Mouse (Mus musculus): ENCODE measurements around the gene Gm6525. TPM values are rescaled to one million over a fixed set of nuclear protein-coding genes. Genes with fewer than 3 reads are reported as not detected.

Gene Gm6525
- total and polyA plus RNA-seq, 2 experiments from 2014 or later = 0.29 to 2.1 TPM

DNA sequence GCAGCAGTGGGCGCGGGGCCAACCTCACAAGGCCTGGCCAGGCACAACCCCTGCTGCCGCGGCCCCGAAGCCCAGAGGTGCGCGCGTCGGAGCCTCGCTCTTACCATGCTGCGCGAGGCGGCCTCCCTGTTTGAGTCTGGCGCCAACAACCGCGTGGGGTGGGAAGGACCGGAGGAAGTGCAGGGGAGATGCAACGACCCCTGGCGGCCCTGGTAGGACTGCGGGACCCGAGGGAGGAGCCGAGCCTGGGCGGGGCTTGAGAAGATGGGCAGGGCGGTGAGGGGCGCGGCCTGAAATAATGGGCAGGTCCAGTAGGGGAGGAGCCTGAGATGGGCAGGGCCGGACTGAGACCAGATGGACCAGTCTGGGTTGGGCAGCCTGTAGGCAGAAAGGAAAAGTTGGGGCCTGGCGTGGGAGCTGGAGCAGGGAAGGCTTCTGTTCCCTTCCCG is 18.3 kb upstream of the Gm6525 start, which contains the start of gene Mnd1:
Mnd1 (minus strand) TSS at position 229 of the 449 bp plus-strand sequence.
- Histone ChIP-seq H3K4me1 (ENCODE audit: insufficient read depth) (no peaks in the 10 kb centered on the region), H3K4me3 (ENCODE audit: low read depth, low read length) (peak within 1 kb of the TSS; percentile 53), H3K9ac (peak within 1 kb of the TSS; percentile 59), H3K4me2 (ENCODE audit: low read depth) (peak within 1 kb of the TSS; percentile 91), H3K27ac (ENCODE audit: low read depth, low read length) (0 out of 2 replicates have a peak within 1 kb of the TSS, but pooled peaks have one; percentile 15), H3K27me3 (ENCODE audit: insufficient read depth, low read length) (no peaks in the 10 kb centered on the region), H3K36me3 (ENCODE audit: insufficient read depth) (peaks cover 18% of the 10 kb centered on the region), H3K9me3 (ENCODE audit: low read length) (no peaks in the 10 kb centered on the region)
- DNase-seq (peak; percentile 93), ATAC-seq (peak; percentile 96)
- 2% methylated on average over 29 of the region's 29 CpGs for WGBS
- peak; percentile 97 for TF ChIP-seq CTCF (IDR thresholded peaks at IDR 0.05; ENCODE audit: low read depth)

DNA sequence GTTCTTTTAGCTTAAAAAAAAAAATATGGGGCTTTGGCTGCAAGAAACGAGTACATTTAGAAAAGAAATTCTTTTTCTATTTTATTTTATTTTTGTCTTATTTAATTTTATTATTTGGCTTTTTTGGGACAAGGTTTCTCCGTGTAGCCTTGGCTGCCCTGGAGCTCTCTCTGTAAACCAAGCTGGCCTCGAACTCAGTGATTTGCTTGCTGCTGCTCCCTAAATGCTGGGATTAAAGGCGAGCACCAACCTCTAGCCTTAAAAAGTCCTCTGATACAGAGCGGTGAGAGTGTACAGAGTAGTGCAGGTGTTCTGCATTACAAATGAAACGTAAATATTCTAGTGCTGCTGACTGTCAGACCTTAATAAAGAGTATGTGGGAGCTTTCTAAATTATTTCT is 17.8 kb upstream of the Gm6525 start:
- H3K4me1 ChIP-seq (ENCODE audit: insufficient read depth) = no peaks in the 10 kb centered on the region
- no peak for TF ChIP-seq CTCF (IDR thresholded peaks at IDR 0.05; ENCODE audit: low read depth)
- H3K27ac ChIP-seq (ENCODE audit: low read depth, low read length) = no peak overlapping the region
- peak overlapping the region; percentile 91 for H3K4me2 ChIP-seq (ENCODE audit: low read depth)
- ATAC-seq (no peak), DNase-seq (no peak)
- peaks cover 21% of the 10 kb centered on the region for H3K36me3 ChIP-seq (ENCODE audit: insufficient read depth)
- WGBS = 46% methylated on average over 6 of the region's 6 CpGs
- no peaks in the 10 kb centered on the region for H3K27me3 ChIP-seq (ENCODE audit: insufficient read depth, low read length)
- no peak overlapping the region for H3K9ac ChIP-seq
- no peaks in the 10 kb centered on the region for H3K9me3 ChIP-seq (ENCODE audit: low read length)
- H3K4me3 ChIP-seq (ENCODE audit: low read depth, low read length) = peak overlapping the region; percentile 53

GRCm38 (mm10) chr3:84157011-84157410 is 16.9 kb upstream of the Gm6525 start:
- Histone ChIP-seq H3K4me1 (ENCODE audit: insufficient read depth) (no peaks in the 10 kb centered on the region), H3K4me2 (ENCODE audit: low read depth) (no peak overlapping the region), H3K9ac (no peak overlapping the region), H3K27me3 (ENCODE audit: insufficient read depth, low read length) (no peaks in the 10 kb centered on the region), H3K9me3 (ENCODE audit: low read length) (no peaks in the 10 kb centered on the region), H3K4me3 (ENCODE audit: low read depth, low read length) (no peak overlapping the region), H3K27ac (ENCODE audit: low read depth, low read length) (no peak overlapping the region), H3K36me3 (ENCODE audit: insufficient read depth) (peaks cover 21% of the 10 kb centered on the region)
- DNase-seq (no peak), ATAC-seq (no peak)
- 32% methylated on average over 4 of the region's 4 CpGs for WGBS
- no peak for TF ChIP-seq CTCF (IDR thresholded peaks at IDR 0.05; ENCODE audit: low read depth)

- no peak overlapping the region for H3K27ac ChIP-seq (ENCODE audit: low read depth, low read length)
- no peak overlapping the region for H3K4me3 ChIP-seq (ENCODE audit: low read depth, low read length)
- H3K9ac ChIP-seq = no peak overlapping the region
- no peak overlapping the region for H3K4me2 ChIP-seq (ENCODE audit: low read depth)
- H3K4me1 ChIP-seq (ENCODE audit: insufficient read depth) = no peaks in the 10 kb centered on the region
- no peak for TF ChIP-seq CTCF (IDR thresholded peaks at IDR 0.05; ENCODE audit: low read depth)
- ATAC-seq (no peak), DNase-seq (no peak)
- H3K9me3 ChIP-seq (ENCODE audit: low read length) = no peaks in the 10 kb centered on the region
- H3K27me3 ChIP-seq (ENCODE audit: insufficient read depth, low read length) = no peaks in the 10 kb centered on the region
- WGBS = 88% methylated on average over 4 of the region's 4 CpGs
- H3K36me3 ChIP-seq (ENCODE audit: insufficient read depth) = peaks cover 21% of the 10 kb centered on the region
Observed at GRCm38 (mm10) chr3:84157559-84158350, 16.1 kb upstream of the Gm6525 start.

DNA sequence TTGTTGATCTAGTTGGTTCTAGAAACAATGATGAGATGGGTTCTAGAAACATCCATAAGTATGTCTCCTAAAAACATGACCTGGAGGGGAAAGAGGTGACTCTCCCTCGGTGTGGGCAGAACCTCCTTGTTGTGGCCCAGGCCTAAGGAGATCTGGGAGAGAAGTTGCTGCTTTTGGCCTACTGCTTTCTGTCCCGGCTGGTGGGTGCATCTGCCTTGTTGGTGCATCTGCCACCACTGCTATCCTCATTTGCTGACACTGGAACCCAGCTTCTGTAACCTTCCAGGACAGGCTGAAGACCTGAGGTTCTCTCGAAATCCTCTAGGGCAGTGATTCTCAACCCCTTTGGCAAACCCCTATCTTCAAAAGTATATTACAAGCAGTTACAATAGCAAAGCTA is 8.5 kb upstream of the Gm6525 start:
- ATAC-seq (no peak), DNase-seq (no peak)
- Histone ChIP-seq H3K27me3 (ENCODE audit: insufficient read depth, low read length) (no peaks in the 10 kb centered on the region), H3K4me2 (ENCODE audit: low read depth) (no peak overlapping the region), H3K9ac (no peak overlapping the region), H3K36me3 (ENCODE audit: insufficient read depth) (peaks cover 46% of the 10 kb centered on the region), H3K4me3 (ENCODE audit: low read depth, low read length) (no peak overlapping the region), H3K9me3 (ENCODE audit: low read length) (no peaks in the 10 kb centered on the region), H3K4me1 (ENCODE audit: insufficient read depth) (no peaks in the 10 kb centered on the region), H3K27ac (ENCODE audit: low read depth, low read length) (no peak overlapping the region)
- no peak for TF ChIP-seq CTCF (IDR thresholded peaks at IDR 0.05; ENCODE audit: low read depth)
- 95% methylated on average over 3 of the region's 3 CpGs for WGBS

DNA sequence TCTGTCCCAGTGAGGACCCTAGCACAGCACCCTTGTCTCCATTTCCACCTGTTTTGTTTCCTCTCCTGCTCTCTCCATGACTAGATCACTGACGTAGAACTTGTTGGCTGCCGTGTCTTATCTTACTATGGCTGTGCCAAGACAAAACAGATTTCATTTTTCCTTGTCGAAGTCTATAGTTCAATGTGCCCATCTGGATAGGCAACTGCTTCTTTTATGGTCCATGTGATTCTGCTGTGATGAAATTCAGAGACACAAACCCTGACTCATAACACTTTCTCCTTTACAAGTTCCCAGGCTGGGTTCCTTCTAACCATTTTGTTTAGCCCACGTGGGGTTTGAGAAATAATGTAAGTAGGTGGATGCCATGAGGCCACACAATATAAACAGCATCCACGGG is 7.8 kb upstream of the Gm6525 start:
- Histone ChIP-seq H3K4me1 (ENCODE audit: insufficient read depth) (no peaks in the 10 kb centered on the region), H3K27me3 (ENCODE audit: insufficient read depth, low read length) (no peaks in the 10 kb centered on the region), H3K4me2 (ENCODE audit: low read depth) (no peak overlapping the region), H3K36me3 (ENCODE audit: insufficient read depth) (peaks cover 47% of the 10 kb centered on the region), H3K4me3 (ENCODE audit: low read depth, low read length) (no peak overlapping the region), H3K27ac (ENCODE audit: low read depth, low read length) (no peak overlapping the region; the same call in 1 of the 2 replicates), H3K9ac (no peak overlapping the region), H3K9me3 (ENCODE audit: low read length) (no peaks in the 10 kb centered on the region)
- ATAC-seq (peak; percentile 32), DNase-seq (no peak)
- no peak for TF ChIP-seq CTCF (IDR thresholded peaks at IDR 0.05; ENCODE audit: low read depth)
- WGBS = 61% methylated on average over 5 of the region's 5 CpGs

- ATAC-seq = no peak
- H3K4me1 ChIP-seq (ENCODE audit: insufficient read depth) = no peaks in the 10 kb centered on the region
- H3K9ac ChIP-seq = no peak overlapping the region
- no peak overlapping the region for H3K4me3 ChIP-seq (ENCODE audit: low read depth, low read length)
- no peak for DNase-seq
- TF ChIP-seq CTCF (IDR thresholded peaks at IDR 0.05; ENCODE audit: low read depth) = no peak
- no peak overlapping the region for H3K4me2 ChIP-seq (ENCODE audit: low read depth)
- no peaks in the 10 kb centered on the region for H3K9me3 ChIP-seq (ENCODE audit: low read length)
- no peaks in the 10 kb centered on the region for H3K27me3 ChIP-seq (ENCODE audit: insufficient read depth, low read length)
- peaks cover 64% of the 10 kb centered on the region for H3K36me3 ChIP-seq (ENCODE audit: insufficient read depth)
- 81% methylated on average over 6 of the region's 6 CpGs for WGBS
- no peak overlapping the region for H3K27ac ChIP-seq (ENCODE audit: low read depth, low read length)
Observed at GRCm38 (mm10) chr3:84168943-84169342, 5.0 kb upstream of the Gm6525 start.

Measured in forebrain, postnatal 0 days (tissue).